Mouse (Mus musculus) heart, embryonic 15.5 days (tissue): ENCODE measurements around the gene Cideb. TPM values are rescaled to one million over a fixed set of nuclear protein-coding genes. Genes with fewer than 3 reads are reported as not detected.

Source experiments
- ATAC-seq: fragments of 200-750 bp; cut with Nextera tagmentation; replicated peaks from 2 replicates; pipeline ENCODE4 v1.8.0; 2017; ENCODE audit warnings: low read depth, moderate TSS enrichment; ENCODE audit not compliant: insufficient number of reproducible peaks, insufficient read depth, low FRiP score
- H3K27ac ChIP-seq: fragments of 300-500 bp; sonication (generic); 2 replicates; pipeline ENCODE4 v1.5.1; 2015; ENCODE audit warnings: mild to moderate bottlenecking, inconsistent platforms
- H3K27me3 ChIP-seq: fragments of 300-500 bp; sonication (generic); 2 replicates; pipeline ENCODE4 v1.6.1; 2015; ENCODE audit warnings: inconsistent platforms
- H3K36me3 ChIP-seq: fragments of 300-500 bp; sonication (generic); 2 replicates; pipeline ENCODE4 v1.6.1; 2015; ENCODE audit warnings: mild to moderate bottlenecking, inconsistent platforms
- H3K4me1 ChIP-seq: fragments of 300-500 bp; sonication (generic); replicated peaks from 2 replicates; pipeline ENCODE4 v1.6.1; 2015; ENCODE audit warnings: inconsistent platforms
- H3K4me2 ChIP-seq: fragments of 300-500 bp; sonication (generic); 2 replicates; pipeline ENCODE4 v1.6.1; 2015; ENCODE audit warnings: inconsistent platforms, mild to moderate bottlenecking, moderate library complexity
- H3K4me3 ChIP-seq: fragments of 300-500 bp; sonication (generic); 2 replicates; pipeline ENCODE4 v1.5.1; 2015; ENCODE audit warnings: mild to moderate bottlenecking, inconsistent platforms
- H3K9ac ChIP-seq: fragments of 300-500 bp; sonication (generic); 2 replicates; pipeline ENCODE4 v1.6.1; 2015; ENCODE audit warnings: mild to moderate bottlenecking, inconsistent platforms
- H3K9me3 ChIP-seq: fragments of 300-500 bp; sonication (generic); replicated peaks from 2 replicates; pipeline ENCODE4 v1.6.1; 2016; ENCODE audit warnings: inconsistent platforms
- WGBS: fragments of 180-500 bp; shearing (Covaris S2); methylation state at CpG from one replicate; pipeline ENCODE4 v1.1.7; 2015; ENCODE audit warnings: mixed read lengths; 5-methylcytosine and 5-hydroxymethylcytosine counted together
- polyA plus RNA-seq: library from polyadenylated mRNA; unstranded; fragments of >200 nt; fragmentation: Nextera tagmentation; extraction: Ambion mirVana; gene quantifications from 2 replicates; pipeline ENCODE4 v1.2.1, GENCODE M21; 2015

Cideb gene
- polyA plus RNA-seq, 1 experiment from 2014 or later = 1.2 TPM

DNA sequence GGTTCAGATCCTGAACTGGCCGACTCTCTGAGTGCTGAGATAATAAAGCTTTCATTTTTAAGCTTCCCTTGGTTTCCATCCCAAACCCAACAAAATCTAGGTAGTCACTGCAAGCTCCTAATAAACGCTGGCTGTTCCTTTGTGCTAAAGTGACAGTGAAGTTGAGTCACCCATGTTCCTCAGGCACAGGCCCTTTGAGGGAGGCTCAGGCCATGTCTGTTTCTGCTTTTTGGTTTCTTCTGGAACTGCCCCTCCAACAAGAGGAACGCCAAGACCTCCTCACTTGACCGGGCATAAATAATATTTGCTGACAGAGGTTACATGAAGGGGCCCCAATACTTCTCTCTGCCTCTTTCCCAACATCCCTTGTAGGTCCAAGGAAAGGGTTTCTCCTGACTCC, 22.5 kb downstream of the Cideb start:
- Histone ChIP-seq H3K9ac (no peak overlapping the region), H3K4me2 (no peak overlapping the region), H3K27me3 (no peaks in the 10 kb centered on the region; the same call in 1 of the 2 replicates), H3K36me3 (peaks cover 29% of the 10 kb centered on the region; the same call in 1 of the 2 replicates), H3K4me1 (no peaks in the 10 kb centered on the region), H3K9me3 (no peaks in the 10 kb centered on the region), H3K4me3 (no peak overlapping the region), H3K27ac (no peak overlapping the region)
- WGBS = 75% methylated on average over 4 of the region's 4 CpGs
- no peak for ATAC-seq

DNA sequence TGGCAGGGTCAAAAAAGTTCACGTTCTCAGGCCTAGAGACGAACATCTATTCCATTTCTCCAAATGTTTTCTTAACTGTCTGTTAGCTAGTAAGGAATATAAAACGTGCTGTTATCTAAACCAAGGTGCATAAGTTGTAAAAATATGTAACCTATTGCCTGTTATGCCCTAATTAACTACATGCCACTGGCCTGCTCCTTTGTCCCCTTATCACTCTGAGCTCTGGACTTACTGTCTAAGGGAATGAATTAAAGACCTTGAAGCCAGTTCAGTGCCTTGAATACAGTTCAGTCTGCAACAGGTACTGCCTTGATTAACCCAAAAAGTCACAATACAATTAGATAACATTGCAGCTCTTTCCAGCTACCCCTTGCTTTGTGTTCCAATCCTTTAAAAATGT, 22.9 kb downstream of the Cideb start:
- Histone ChIP-seq H3K9me3 (no peaks in the 10 kb centered on the region), H3K27ac (no peak overlapping the region), H3K27me3 (no peaks in the 10 kb centered on the region; the same call in 1 of the 2 replicates), H3K36me3 (peaks cover 26% of the 10 kb centered on the region; the same call in 1 of the 2 replicates), H3K4me3 (no peak overlapping the region), H3K4me1 (no peaks in the 10 kb centered on the region), H3K4me2 (no peak overlapping the region), H3K9ac (no peak overlapping the region)
- 65% methylated on average over 3 of the region's 3 CpGs for WGBS
- ATAC-seq = no peak

- no peaks in the 10 kb centered on the region for H3K4me1 ChIP-seq
- ATAC-seq = no peak
- no peak overlapping the region for H3K4me3 ChIP-seq
- 67% methylated on average over 7 of the region's 7 CpGs for WGBS
- no peak overlapping the region for H3K27ac ChIP-seq
- H3K4me2 ChIP-seq = no peak overlapping the region
- H3K27me3 ChIP-seq = no peaks in the 10 kb centered on the region; the same call in 1 of the 2 replicates
- peaks cover 21% of the 10 kb centered on the region; the same call in 1 of the 2 replicates for H3K36me3 ChIP-seq
- H3K9me3 ChIP-seq = no peaks in the 10 kb centered on the region
- no peak overlapping the region for H3K9ac ChIP-seq
Observed at GRCm38 (mm10) chr14:55734869-55735268, 23.4 kb downstream of the Cideb start.

- peaks cover 11% of the 10 kb centered on the region; the same call in 1 of the 2 replicates for H3K36me3 ChIP-seq
Observed at GRCm38 (mm10) chr14:55733889-55734288, 24.4 kb downstream of the Cideb start.

GRCm38 (mm10) chr14:55730531-55731032, 27.7 kb downstream of the Cideb start:
- no peak overlapping the region for H3K27ac ChIP-seq
- ATAC-seq = no peak
- no peak overlapping the region for H3K4me2 ChIP-seq
- 74% methylated on average over 7 of the region's 7 CpGs for WGBS
- no peaks in the 10 kb centered on the region for H3K4me1 ChIP-seq
- no peak overlapping the region for H3K9ac ChIP-seq
- no peak overlapping the region for H3K4me3 ChIP-seq
- H3K36me3 ChIP-seq = no peaks in the 10 kb centered on the region
- H3K27me3 ChIP-seq = peaks cover 6% of the 10 kb centered on the region; the same call in 1 of the 2 replicates
- H3K9me3 ChIP-seq = no peaks in the 10 kb centered on the region

More at GRCm38 (mm10) chr14:55733889-55734288, 24.4 kb downstream of the Cideb start:
- Histone ChIP-seq H3K9ac (no peak overlapping the region), H3K4me3 (no peak overlapping the region), H3K27ac (no peak overlapping the region), H3K4me2 (no peak overlapping the region), H3K9me3 (no peaks in the 10 kb centered on the region), H3K4me1 (no peaks in the 10 kb centered on the region), H3K27me3 (no peaks in the 10 kb centered on the region; the same call in 1 of the 2 replicates)
- WGBS = 58% methylated on average over 10 of the region's 10 CpGs
- ATAC-seq = no peak

- H3K9me3 ChIP-seq = no peaks in the 10 kb centered on the region
- no peak for ATAC-seq
- H3K4me3 ChIP-seq = no peak overlapping the region
- WGBS = 77% methylated on average over 7 of the region's 7 CpGs
- H3K36me3 ChIP-seq = no peaks in the 10 kb centered on the region
- no peak overlapping the region for H3K9ac ChIP-seq
- H3K4me2 ChIP-seq = no peak overlapping the region
- H3K27me3 ChIP-seq = peaks cover 6% of the 10 kb centered on the region; the same call in 1 of the 2 replicates
- no peaks in the 10 kb centered on the region for H3K4me1 ChIP-seq
- no peak overlapping the region for H3K27ac ChIP-seq
Observed at GRCm38 (mm10) chr14:55730116-55730515, 28.1 kb downstream of the Cideb start.

GRCm38 (mm10) chr14:55727889-55728685, 30.2 kb downstream of the Cideb start:
- Histone ChIP-seq H3K27ac (no peak overlapping the region), H3K9ac (no peak overlapping the region; the same call in 1 of the 2 replicates), H3K4me3 (no peak overlapping the region), H3K36me3 (no peaks in the 10 kb centered on the region), H3K9me3 (no peaks in the 10 kb centered on the region), H3K4me2 (no peak overlapping the region), H3K4me1 (peaks cover 2% of the 10 kb centered on the region; the same call in 1 of the 2 replicates), H3K27me3 (peaks cover 6% of the 10 kb centered on the region; the same call in 1 of the 2 replicates)
- no peak for ATAC-seq
- WGBS = 67% methylated on average over 8 of the region's 8 CpGs

DNA sequence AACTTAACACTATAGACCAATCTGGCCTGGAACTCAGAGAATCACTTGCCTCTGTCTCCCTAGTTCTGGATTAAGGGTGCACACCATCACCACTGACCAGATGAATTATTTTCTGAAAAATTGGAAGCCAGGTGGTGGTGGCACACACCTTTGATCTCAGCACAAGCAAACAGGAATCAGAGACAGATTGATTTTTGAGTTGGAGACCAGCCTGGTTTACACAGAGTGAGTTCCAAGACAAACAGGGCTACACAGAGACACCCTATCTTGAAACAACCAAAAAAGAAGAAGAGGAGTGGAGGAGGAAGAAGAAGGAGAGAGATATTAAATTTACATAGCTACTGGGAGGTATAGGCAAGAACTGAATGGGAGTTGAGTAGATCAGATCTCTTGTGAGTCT, 32.0 kb downstream of the Cideb start:
- Histone ChIP-seq H3K9ac (no peak overlapping the region), H3K4me2 (no peak overlapping the region), H3K36me3 (no peaks in the 10 kb centered on the region), H3K4me1 (peaks cover 7% of the 10 kb centered on the region), H3K9me3 (no peaks in the 10 kb centered on the region), H3K27me3 (peaks cover 6% of the 10 kb centered on the region; the same call in 1 of the 2 replicates), H3K4me3 (no peak overlapping the region), H3K27ac (no peak overlapping the region)
- no peak for ATAC-seq

GRCm38 (mm10) chr14:55724411-55724871, 33.8 kb downstream of the Cideb start:
- 40% methylated on average over 8 of the region's 8 CpGs for WGBS
- Histone ChIP-seq H3K9me3 (no peaks in the 10 kb centered on the region), H3K4me2 (no peak overlapping the region), H3K9ac (no peak overlapping the region), H3K4me1 (peaks cover 7% of the 10 kb centered on the region), H3K4me3 (no peak overlapping the region), H3K36me3 (0 out of 2 replicates have a peak, but pooled peaks cover 6% of the 10 kb centered on the region), H3K27ac (0 out of 2 replicates have a peak overlapping the region, but pooled peaks have one; percentile 18), H3K27me3 (0 out of 2 replicates have a peak, but pooled peaks cover 6% of the 10 kb centered on the region)
- no peak for ATAC-seq

DNA sequence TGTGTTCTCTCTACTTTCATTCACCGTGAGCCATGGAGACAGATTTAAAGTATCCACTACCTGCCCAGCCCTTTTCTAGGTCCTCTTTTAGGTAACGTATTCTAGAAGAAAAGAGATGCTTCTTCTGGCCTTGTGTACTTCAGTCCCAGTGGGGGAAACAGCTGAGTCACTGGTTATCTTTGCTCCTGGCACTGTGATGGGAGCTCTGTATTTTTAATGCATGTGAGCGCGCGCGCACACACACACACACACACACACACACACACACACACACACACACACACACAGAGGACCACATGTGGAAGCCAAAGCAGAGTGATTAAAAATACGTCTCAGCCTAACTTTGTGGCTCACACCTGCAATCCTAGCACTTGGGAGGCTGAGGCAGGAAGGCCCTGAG, 34.8 kb downstream of the Cideb start:
- Histone ChIP-seq H3K9me3 (no peaks in the 10 kb centered on the region), H3K4me2 (no peak overlapping the region), H3K4me3 (no peak overlapping the region), H3K9ac (no peak overlapping the region), H3K36me3 (peaks cover 11% of the 10 kb centered on the region; the same call in 1 of the 2 replicates), H3K27ac (no peak overlapping the region), H3K27me3 (0 out of 2 replicates have a peak, but pooled peaks cover 6% of the 10 kb centered on the region), H3K4me1 (peaks cover 7% of the 10 kb centered on the region)
- 95% methylated on average over 7 of the region's 7 CpGs for WGBS
- ATAC-seq = no peak

- H3K4me2 ChIP-seq = peak overlapping the region; percentile 69
- peak overlapping the region; percentile 81 for H3K4me3 ChIP-seq
- no peaks in the 10 kb centered on the region for H3K27me3 ChIP-seq
- H3K9ac ChIP-seq = no peak overlapping the region
- peaks cover 15% of the 10 kb centered on the region; the same call in 1 of the 2 replicates for H3K36me3 ChIP-seq
- no peak for ATAC-seq
- no peaks in the 10 kb centered on the region for H3K9me3 ChIP-seq
- WGBS = 46% methylated on average over 8 of the region's 8 CpGs
- H3K4me1 ChIP-seq = peaks cover 7% of the 10 kb centered on the region
- no peak overlapping the region for H3K27ac ChIP-seq
Observed at GRCm38 (mm10) chr14:55722438-55722945, 35.8 kb downstream of the Cideb start.
